Mouse (Mus musculus) lung, adult 18-20 months (tissue): ENCODE results near the gene Atxn7.
A peak's percentile ranks its signal among the peaks of the same experiment; 100 is the strongest.
"Not testable (repeated sequence)": the region's sequence is repeated elsewhere in the genome, so short reads cannot be mapped to it uniquely, and the experiment has no call there.

Experiments
- DNase-seq, 2 experiments: peaks; one replicate each; pipeline ENCODE4 v3.0.0; 2022; ENCODE audit warnings: mixed read lengths in 2 of 2

Atxn7 gene

GRCm38 (mm10) chr14:13990741-13991140 lies 29.5 kb downstream of the Atxn7 start:
- no peak for DNase-seq

GRCm38 (mm10) chr14:13995206-13996097 lies 34.2 kb downstream of the Atxn7 start:
- DNase-seq = no peak

GRCm38 (mm10) chr14:14002771-14003170 lies 41.5 kb downstream of the Atxn7 start:
- DNase-seq = no peak

GRCm38 (mm10) chr14:14009712-14010111 lies 48.5 kb downstream of the Atxn7 start:
- DNase-seq = peak in 1 of 2 experiments; percentile 12

- peak; percentile 92 to 94 for DNase-seq
These were observed 51.4 kb downstream of the Atxn7 start for GRCm38 (mm10) chr14:14012383-14013251.

GRCm38 (mm10) chr14:14013252-14013711 lies 52.0 kb downstream of the Atxn7 start:
- peak; percentile 55 to 67 for DNase-seq

- DNase-seq = peak; percentile 53 to 76
These were observed 53.6 kb downstream of the Atxn7 start for GRCm38 (mm10) chr14:14014636-14015375.

GRCm38 (mm10) chr14:14019155-14019894 lies 58.1 kb downstream of the Atxn7 start:
- DNase-seq = peak in 1 of 2 experiments; percentile 33

GRCm38 (mm10) chr14:14021244-14021643 lies 60.0 kb downstream of the Atxn7 start:
- DNase-seq = no peak

- DNase-seq = no peak
These were observed 64.6 kb downstream of the Atxn7 start for GRCm38 (mm10) chr14:14025870-14026269.

- no peak for DNase-seq
These were observed 69.4 kb downstream of the Atxn7 start for GRCm38 (mm10) chr14:14030621-14031020.

- DNase-seq = no peak
These were observed 71.6 kb downstream of the Atxn7 start for GRCm38 (mm10) chr14:14032842-14033241.

- no peak for DNase-seq
These were observed 75.1 kb downstream of the Atxn7 start for GRCm38 (mm10) chr14:14036352-14036751.

GRCm38 (mm10) chr14:14038233-14038632 lies 77.0 kb downstream of the Atxn7 start:
- DNase-seq = no peak

GRCm38 (mm10) chr14:14042336-14042735 lies 81.1 kb downstream of the Atxn7 start:
- DNase-seq = no peak

- peak in 1 of 2 experiments; percentile 38 for DNase-seq
These were observed 93.1 kb downstream of the Atxn7 start for GRCm38 (mm10) chr14:14054386-14054785.

- DNase-seq = not testable (repeated sequence)
These were observed 98.4 kb downstream of the Atxn7 start for GRCm38 (mm10) chr14:14059606-14060005.

GRCm38 (mm10) chr14:14062531-14063245 lies 101.4 kb downstream of the Atxn7 start:
- peak in 1 of 2 experiments; percentile 19 for DNase-seq

GRCm38 (mm10) chr14:14063382-14063781 lies 102.1 kb downstream of the Atxn7 start:
- DNase-seq = no peak

GRCm38 (mm10) chr14:14064486-14065141 lies 103.4 kb downstream of the Atxn7 start:
- peak; percentile 77 to 80 for DNase-seq

- DNase-seq = peak in 1 of 2 experiments; percentile 37
These were observed 103.9 kb downstream of the Atxn7 start for GRCm38 (mm10) chr14:14065142-14065498.
